Mouse (Mus musculus) fat pad, adult 2 months (tissue): Measurements from ENCODE around the gene Ntrk2.
"Not testable (repeated sequence)": the region's sequence is repeated elsewhere in the genome, so short reads cannot be mapped to it uniquely, and the experiment has no call there.

ENCODE experiments used
- DNase-seq: peaks from one replicate; pipeline ENCODE4 v3.0.0-alpha.2; 2011; ENCODE audit warnings: low read depth, low spot score; ENCODE audit errors: extremely low read depth

Ntrk2 gene

DNA sequence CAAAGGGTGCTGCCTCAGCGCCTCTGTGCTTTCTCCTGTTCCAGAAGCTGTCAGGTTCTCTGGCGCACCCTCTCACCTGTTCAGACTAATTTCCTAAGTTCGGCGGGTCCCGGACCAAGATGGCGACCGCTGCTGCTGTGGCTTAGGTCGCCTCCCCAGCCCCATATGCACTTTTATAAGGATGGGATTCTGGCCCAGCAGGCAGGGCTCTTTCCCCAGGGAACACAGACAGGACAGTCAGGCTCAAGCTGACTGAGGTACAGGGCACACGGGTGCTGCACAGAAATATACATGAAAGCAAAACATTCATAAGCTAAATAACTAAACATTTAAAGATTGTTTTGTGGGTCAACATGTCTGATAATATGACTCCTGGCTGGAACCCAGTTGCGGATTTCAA is 301.4 kb downstream of the Ntrk2 start:
- not testable (repeated sequence) for DNase-seq

DNA sequence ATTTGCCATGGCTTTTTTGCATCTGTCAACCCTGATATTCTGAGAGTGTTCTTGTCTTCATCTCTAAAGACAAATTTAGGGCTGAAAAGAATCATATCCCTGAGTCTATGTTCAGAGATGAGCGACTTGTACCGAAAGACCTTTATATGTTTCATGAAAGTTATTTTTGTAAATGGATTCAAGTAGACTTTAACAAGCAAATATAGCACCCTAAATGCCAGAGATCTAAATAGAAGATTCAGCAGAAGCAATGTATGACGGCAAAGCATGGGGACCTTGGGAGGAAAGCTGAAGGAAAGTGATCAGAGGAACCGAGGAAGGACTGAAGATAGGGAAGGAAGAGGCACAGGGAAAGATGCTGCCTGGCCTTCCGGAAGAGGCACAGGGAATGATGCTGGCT is 303.7 kb downstream of the Ntrk2 start:
- no peak for DNase-seq

DNA sequence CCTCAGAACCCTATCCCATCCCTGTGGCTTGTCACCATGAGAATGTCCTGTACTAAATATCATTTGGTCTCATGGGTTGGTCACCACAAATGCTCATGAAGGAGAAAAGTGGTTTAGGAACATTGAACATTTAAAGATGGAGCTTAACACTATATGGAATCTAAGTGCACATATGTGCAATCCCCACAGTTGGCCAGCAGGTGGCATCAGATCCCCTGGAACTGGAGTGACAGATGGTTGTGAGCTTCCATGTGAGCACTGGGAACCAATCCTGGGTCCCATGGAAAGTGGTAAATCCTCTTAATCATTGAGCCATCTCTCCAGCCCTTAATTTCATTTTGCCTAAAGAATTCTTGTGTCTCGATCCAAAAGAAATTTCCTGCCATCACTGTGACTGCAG is 308.3 kb downstream of the Ntrk2 start:
- no peak for DNase-seq

DNA sequence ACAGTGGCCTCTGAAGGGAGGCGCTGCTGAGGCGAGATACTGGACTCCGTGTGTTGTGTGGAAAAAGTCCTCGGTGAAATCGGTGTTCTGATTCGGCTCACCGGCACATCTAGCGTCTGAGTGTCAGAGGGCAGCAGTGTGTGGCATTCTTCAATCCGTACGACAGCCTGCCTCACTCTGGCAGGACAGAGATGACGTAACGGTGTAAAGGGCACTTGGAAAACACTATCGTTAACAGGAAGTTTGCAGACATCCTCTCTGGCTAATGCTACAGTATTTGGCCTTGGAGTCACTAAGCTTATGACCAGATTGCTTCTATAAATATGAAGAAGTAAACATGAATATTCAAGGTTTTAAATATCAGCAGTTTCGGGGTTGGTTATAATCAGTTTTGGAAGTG is 309.2 kb downstream of the Ntrk2 start:
- DNase-seq, result no peak

DNA sequence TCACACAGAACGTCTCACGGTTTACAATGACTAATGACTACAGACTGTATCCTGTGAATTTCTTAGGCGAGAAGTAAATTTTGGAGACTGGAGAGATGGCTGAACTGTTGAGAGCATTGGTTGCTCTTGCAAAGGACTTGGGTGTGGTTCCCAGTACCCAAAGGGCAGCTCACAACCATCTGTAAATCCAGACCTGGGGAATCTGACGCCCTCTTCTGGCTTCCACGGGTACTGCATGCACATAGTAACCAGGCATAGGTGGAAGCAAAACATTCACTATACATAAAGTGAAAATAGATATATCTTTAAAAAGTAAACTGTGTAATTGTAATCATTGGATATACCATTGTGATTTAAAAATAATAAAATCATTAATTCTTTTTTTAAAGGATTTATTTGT is 310.9 kb downstream of the Ntrk2 start:
- no peak for DNase-seq

DNA sequence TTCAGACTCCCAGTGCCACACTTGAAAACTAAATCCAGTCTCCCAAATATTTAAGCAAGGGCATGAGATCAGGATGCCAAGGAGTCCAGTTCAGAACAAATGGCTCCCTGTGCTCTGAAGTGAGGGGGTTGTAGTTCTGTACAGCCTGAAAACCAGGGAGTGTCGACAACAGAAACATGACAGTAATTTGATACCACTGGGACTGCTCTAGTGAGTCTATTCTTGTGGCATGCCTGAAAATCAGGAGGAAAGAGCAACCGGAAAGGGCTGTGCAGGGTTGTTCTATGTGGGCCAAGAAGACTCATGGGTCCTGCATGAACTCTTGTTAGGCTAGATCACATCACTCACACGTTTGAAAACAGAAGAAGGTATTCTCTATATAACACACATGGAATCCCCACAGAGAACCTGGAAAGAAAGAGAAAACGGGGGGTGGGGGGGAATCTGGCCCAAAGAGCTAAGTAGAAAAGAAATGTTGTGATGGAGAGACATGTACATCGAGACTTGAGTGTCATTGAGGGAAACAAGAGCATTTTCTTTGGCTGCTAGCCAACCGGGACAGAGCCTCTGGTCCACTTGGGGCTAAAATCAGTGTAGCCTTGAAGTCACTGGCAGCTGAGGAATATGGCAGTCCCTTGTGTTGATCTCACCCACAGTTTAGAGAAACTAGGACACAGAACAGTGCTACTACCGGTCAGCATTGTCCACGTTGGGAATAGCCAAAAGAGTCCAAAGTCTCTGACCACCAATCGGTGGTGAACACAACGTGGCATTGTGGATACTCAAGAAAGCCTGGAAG is 313.4 kb downstream of the Ntrk2 start:
- no peak for DNase-seq

DNA sequence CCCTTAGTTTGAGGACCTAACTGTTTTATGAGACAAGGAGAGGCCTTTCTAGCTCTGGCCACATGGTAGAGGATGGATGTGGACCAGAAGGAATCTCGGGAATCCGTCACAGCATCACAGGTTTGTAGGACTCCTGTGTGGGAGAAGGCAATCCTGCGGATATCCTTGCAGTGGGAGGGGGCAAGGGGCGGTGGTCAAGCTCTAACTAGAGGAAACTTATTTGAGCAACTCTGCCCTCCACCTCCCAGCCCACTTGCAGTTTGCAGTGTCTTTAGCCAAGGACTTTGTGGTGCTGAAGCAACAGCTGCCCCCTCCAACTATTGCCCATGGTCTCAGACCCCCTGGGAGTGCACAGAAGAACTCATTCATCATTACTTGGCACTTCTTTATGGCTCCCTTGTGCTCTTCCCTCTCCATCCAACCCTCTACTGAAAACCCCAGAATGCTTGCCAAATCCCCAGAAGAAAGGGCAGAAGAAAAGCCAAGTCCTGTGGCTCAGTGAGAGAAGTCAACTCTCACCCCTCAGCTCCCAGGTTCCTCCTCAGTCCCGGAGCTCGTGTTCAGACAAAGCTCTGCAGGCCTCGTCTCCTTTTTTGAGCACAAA is 336.9 kb downstream of the Ntrk2 start:
- DNase-seq, result no peak

DNA sequence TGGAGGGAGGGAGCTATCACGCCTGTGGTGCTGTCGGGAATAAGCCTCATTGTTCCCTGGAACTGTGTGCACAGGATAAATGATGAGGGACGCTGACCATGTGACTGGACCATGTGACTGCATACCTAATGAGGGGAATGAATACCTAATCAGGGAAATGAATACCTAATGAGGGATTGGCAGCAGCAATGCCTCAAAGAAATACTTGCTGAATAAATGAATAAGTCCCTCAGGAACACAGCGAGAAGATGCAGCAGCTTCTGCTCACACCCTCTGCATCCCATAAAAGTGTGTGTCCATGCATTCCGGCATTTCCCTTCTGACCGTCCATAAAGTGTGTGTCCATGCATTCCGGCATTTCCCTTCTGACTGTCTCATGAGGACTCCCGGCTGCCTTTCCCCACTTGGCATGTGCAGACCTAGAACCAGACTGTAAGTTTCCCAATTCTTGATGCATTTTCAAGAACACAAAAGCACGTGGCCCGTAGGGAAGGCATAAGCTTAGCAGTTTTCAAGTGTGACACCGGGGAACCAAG is 338.0 kb downstream of the Ntrk2 start:
- DNase-seq, result no peak

DNA sequence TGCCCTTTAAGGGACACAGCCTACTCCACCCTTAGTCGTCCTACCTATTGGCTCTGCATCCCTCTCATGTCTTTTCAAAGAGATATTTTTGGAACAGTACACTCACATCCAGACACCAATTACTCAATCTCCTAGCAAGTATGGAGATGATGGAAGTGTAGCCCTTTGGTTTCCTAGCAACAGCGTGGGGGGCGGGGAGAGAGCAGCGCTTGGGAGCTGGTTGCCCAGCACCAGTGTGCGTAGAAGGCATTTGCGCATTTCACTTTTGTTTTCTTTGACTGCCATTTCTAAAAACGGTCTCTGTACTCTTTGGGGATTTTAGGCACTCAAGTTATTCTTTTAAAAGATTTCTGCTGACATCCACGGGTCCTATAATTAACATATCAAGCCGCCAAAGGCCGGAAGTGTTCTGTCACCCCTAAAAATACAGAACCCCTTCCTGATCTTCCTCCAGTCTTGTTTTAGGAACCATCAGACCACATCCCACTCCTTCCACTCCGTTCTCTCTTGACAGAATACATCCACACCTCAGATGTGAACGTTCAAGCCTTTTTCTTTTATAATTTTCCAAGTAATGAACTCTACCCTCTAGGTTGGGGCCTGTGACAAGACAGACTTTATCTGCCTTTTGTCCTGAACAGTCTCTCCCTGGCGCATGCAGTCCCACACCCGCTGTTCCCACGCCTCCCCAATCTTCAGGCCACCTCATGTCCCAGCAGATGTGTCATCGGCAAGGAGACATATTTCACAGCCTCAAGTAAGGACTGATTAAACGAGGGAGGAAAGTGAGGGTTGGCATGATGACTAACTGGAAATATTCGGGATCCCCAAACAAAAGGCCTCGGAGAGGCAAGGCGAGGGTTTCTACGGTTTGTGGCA is 339.5 kb downstream of the Ntrk2 start:
- DNase-seq, result no peak

DNA sequence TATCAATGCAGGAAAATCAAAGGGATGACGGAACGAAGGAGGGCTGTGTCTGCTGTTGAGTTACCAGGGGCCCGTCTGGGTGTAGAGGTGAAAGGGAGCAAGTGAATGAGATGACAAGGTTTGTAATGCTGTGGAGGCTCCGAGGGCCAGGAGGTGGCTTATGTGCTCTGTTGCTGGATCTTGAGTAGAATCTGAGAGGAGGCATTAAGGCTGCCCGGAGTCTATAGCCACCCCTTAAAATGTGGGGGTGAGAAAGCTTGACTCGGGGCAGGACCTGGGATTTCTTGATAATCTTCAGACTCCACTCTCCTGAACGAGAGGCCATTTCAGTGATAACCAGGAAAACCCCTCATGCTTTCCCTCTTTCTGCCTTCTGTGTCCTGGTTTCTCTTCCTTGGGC is 340.2 kb downstream of the Ntrk2 start:
- DNase-seq, result no peak

DNA sequence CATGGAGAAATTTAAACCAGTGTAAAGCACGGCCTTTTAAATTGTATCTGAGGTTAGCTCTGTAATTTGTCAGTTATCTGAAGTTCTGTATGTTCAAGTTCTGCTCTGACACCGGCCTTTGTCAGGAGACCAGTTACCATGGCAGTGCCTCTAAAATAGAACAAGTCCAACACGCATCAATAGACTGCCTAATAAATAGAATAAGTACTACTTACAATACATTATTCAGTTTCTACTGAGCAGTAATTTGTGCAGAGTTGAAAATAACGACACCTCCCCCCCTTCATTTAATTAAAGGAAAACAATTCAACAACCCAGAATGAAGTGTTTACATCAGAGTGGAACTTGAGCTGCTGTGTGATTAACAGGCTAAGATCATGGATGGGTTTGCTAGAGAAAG is 341.6 kb downstream of the Ntrk2 start:
- no peak for DNase-seq

DNA sequence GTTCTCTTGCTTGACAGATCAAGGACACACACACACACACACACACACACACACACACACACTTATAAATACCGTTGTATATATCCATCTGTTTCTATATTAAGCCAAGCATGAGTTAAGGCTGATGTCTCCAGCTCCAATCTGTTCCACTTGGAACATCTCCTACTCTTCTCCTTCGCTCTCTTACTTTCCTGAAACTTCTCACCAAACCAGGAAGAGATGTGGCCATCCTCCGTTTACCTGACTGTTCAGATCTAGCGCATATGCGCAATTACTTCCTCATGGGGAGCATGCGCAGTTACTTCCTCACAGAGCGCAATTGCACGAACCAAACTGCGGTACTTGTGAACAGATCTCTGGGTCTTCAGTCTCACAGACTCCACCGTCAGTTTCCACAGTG is 342.4 kb downstream of the Ntrk2 start:
- no peak for DNase-seq

DNA sequence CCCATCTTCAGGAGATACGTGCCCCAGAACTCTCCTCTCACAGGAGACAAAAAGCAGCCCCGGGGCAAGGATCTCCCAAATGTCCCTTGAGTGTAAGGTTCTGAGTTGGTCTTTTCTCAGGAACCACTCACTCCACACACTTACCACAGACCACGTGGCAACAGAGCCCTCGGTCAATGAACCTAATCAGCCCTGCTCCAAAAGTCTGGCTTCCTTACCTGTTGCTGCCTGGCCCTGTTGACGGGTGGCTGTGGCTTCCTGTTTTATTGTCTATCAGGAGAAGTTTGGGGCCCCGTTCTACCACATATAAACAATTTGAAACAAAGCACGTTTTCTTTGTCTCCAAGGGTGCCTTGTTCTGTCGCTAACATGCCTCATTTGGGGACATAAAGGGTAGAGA is 357.6 kb downstream of the Ntrk2 start:
- DNase-seq, result no peak

DNA sequence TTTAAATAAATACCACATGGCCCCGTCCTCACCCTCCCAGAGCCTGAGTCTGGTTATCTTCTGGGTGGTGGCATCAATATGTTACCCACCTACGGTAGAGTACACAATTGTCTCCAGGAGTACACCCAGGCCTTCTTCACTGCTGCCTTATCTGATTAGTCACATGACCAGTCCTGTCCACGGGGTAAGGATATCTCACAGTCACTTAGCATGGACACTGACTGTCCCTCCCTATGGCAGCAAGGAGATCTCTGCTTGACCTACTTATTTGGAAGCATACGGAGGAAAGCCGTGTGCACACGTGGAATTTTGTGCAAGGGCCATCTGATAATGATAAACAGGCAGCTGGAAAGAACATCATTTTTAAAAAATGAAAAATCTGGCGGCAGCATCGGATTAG is 367.5 kb downstream of the Ntrk2 start:
- DNase-seq, result no peak

DNA sequence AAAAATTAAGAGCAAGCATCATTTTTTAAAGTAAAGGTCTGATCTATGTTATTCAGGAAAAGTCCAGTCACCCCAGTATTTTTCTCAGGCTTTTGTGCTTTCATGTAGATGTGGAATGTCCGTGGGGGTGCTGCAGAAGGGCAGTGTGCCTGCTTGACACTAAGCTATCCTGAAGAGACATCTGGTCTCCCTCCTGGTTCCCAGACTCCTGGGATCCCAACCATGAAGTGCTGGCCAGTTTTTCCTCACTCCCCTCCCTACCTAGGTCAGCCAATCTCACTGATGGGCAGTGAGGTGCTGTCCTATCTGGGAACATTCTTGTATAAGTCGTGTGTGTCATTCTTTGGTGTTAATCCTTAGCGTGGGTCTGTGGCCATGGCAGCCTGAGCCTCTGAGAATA is 369.7 kb downstream of the Ntrk2 start:
- DNase-seq, result no peak

DNA sequence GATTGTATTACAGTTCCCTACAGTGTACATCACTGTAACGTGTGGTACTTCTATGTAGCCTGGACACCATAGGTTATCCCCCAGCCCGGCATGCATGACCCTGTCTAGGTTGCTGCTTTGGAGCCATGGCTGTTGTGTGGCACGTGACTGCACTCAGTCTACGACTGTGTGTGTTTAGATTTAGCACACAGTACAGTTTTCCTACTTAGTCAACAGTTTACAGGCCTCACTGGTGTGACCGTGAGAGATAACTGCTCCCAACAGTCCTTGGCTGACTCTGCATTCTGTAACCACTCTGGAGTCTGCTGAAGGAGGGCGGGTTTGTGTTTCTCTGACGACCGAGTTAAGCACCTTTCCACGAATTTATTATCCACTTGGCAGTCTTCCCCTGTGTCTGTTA is 370.1 kb downstream of the Ntrk2 start:
- DNase-seq, result no peak

DNA sequence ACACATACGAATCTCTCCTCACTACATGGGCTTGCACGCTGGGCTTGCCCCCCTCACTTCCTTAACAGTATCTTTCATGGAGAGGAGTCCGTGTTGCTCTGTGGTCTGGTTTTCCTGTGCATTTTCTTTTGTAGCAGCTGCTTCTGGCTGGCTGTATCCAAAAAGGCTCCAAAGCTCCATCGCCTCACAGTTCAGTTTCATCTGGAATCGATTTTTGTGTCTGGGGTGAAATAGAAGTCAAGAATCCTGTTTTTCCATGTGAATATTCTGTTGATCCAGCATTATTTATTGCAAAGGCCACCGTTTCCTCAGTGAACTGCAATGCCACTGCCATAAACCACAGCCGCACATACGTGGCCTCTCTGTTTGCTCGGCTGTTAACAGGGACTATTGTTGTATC is 370.6 kb downstream of the Ntrk2 start:
- no peak for DNase-seq

DNA sequence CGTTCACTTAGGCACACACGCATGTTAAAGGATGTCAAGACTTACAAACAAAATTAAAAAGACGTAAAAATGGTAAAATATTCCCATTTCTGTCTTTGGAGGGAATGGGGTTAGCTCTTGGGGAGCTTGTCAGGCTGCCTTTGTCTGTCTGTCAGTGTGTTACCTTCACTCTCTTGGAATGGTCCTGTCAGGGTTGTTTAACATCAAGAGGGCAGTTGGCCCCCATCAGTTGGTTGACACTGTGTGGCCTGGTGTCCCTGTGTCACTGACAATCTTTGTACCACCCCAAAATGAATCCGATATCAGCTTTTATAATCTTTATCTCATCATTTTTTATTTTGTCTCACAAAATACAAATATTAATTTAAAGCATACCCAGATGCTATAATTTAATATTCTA is 373.6 kb downstream of the Ntrk2 start:
- no peak for DNase-seq

DNA sequence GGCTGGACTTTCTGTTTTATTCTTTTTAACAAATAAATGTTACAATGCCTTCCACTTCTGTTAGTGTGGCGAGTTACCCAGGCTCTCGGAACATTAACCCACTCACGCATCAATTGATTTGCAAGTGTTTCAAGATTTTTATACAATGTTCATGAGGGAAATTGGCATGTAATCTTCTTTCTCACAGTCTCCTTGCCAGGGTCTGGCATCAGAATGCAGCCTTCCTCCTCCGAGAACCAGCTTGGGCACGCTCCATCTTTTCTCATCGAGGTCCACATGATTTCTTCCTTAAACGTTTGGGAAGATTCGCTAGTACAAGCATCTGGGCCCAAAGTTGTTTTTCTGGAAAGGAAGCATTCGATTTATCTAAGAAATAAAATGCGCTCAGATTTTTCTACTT is 374.4 kb downstream of the Ntrk2 start:
- no peak for DNase-seq

DNA sequence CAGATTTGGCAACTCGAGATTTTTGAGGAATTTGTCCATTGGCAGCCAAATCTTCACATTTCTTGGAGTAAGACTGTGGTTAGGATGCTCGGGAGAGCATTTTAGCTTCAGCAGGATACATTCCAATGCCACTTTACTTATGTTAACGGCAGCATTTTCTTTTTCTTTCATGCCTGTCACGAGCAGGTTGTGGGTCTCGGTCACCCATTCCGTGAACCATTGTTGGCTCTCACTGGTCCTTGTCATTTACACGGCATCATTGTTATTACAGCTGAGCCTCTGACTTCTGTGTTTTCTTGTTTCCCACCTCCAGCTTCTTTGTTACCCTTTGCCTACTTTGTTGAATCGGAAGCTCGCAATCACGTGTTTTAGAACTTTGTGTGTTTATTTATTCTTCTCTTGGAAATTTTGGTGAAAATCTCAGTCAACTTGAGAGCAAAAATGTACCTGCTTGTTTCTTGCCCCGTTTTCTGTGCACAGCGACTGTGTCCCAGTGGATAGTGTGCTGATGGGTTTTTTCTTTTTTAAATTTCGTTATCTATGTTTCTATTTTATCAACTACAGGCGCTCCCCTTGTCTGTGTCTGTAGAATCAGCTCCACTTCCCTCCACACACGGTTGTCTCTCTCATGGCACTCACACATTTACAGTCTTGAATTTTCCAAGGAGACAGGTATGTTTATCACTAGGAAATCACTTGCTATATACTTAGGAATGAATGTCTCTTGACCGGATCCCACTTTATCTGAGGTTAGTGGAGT is 375.0 kb downstream of the Ntrk2 start:
- no peak for DNase-seq

DNA sequence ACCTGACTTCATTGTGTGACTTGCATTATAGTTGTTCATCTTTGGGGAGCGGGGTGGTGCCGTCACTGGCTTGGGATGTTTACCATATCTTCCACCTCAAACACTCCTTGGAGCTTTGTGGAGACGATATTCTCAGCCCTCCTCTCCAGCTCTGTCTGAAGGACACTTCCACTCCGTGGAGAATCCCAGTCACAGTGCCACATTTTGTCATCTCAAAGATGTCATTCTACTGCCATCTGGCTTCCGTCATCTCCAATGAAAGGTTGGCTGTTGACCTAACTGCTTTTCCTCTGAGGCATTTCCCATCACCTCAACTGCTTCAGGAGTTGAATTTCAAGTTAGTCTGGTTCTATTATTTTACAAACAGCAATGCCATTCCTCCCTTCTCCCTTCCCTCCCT is 376.3 kb downstream of the Ntrk2 start:
- no peak for DNase-seq
